Mouse (Mus musculus) megakaryocyte-erythroid progenitor cell, adult 5-6 weeks (primary cell): ENCODE data around the gene Pomt1. TPM values are rescaled to one million over a fixed set of nuclear protein-coding genes. Genes with fewer than 3 reads are reported as not detected.

Source experiments
- ATAC-seq: replicated peaks from 2 replicates; pipeline ENCODE4 v1.8.0; 2016; ENCODE audit warnings: mild to moderate bottlenecking, inconsistent platforms; ENCODE audit not compliant: severe bottlenecking, poor library complexity, low FRiP score, low TSS enrichment
- total RNA-seq, 2 experiments: library from RNA; stranded (forward) in 1 of 2; stranded (reverse) in 1 of 2; fragments of 200-1000, 215-1000 nt in 1 of 2; fragments of >200 nt in 1 of 2; fragmentation: Nextera tagmentation in 1 of 2; gene quantifications; 2 replicates each; pipeline ENCODE4 v1.2.3; 2014 to 2017

The Pomt1 gene
- total RNA-seq, 2 experiments from 2014 or later, result 29.8 to 57.7 TPM

GRCm38 (mm10) chr2:32219501-32219900 lies 16.9 kb upstream of the Pomt1 start:
- ATAC-seq, result no peak

- no peak for ATAC-seq
Observed at GRCm38 (mm10) chr2:32220021-32220420, 16.4 kb upstream of the Pomt1 start.

GRCm38 (mm10) chr2:32220969-32221368 lies 15.4 kb upstream of the Pomt1 start:
- ATAC-seq, result no peak

GRCm38 (mm10) chr2:32221577-32221976 lies 14.8 kb upstream of the Pomt1 start:
- ATAC-seq, result no peak

GRCm38 (mm10) chr2:32222057-32222456 lies 14.3 kb upstream of the Pomt1 start:
- no peak for ATAC-seq

- no peak for ATAC-seq
Observed at GRCm38 (mm10) chr2:32235433-32235832, 957 bp upstream of the Pomt1 start.

- peak; percentile 53 for ATAC-seq
Observed at GRCm38 (mm10) chr2:32236760-32237487, 534 bp downstream of the Pomt1 start.

- ATAC-seq, result no peak
Observed at GRCm38 (mm10) chr2:32237571-32237970, 1.2 kb downstream of the Pomt1 start.

GRCm38 (mm10) chr2:32238708-32239435 lies 2.5 kb downstream of the Pomt1 start:
- ATAC-seq, result no peak

GRCm38 (mm10) chr2:32240591-32240990 lies 4.2 kb downstream of the Pomt1 start:
- no peak for ATAC-seq

GRCm38 (mm10) chr2:32242986-32243385 lies 6.6 kb downstream of the Pomt1 start:
- no peak for ATAC-seq

GRCm38 (mm10) chr2:32246741-32247140 lies 10.4 kb downstream of the Pomt1 start:
- no peak for ATAC-seq

GRCm38 (mm10) chr2:32248377-32249361 lies 12.3 kb downstream of the Pomt1 start:
- ATAC-seq, result no peak

GRCm38 (mm10) chr2:32251791-32252527 lies 15.6 kb downstream of the Pomt1 start:
- ATAC-seq, result no peak

- ATAC-seq, result no peak
Observed at GRCm38 (mm10) chr2:32252658-32253057, 16.3 kb downstream of the Pomt1 start.

GRCm38 (mm10) chr2:32253352-32253751 lies 17.0 kb downstream of the Pomt1 start:
- ATAC-seq, result no peak

- ATAC-seq, result no peak
Observed at GRCm38 (mm10) chr2:32254563-32254962, 18.2 kb downstream of the Pomt1 start.

GRCm38 (mm10) chr2:32256273-32256672 lies 19.9 kb downstream of the Pomt1 start:
- ATAC-seq, result no peak

- ATAC-seq, result no peak
Observed at GRCm38 (mm10) chr2:32258887-32259533, 22.6 kb downstream of the Pomt1 start.
